Mouse (Mus musculus) heart, postnatal 0 days (tissue): ENCODE data around the gene Zc3h18.

ENCODE experiments used
- CTCF ChIP-seq: IDR thresholded peaks from 2 replicates; pipeline ENCODE4 v1.5.1; 2016; ENCODE audit warnings: antibody characterized with exemption, control low read depth, low read depth
- EP300 ChIP-seq: IDR thresholded peaks from 2 replicates; pipeline ENCODE4 v1.6.1; 2016; ENCODE audit warnings: antibody characterized with exemption, low read depth

- TF ChIP-seq CTCF (no peak), EP300 (no peak)
These were observed 59.7 kb downstream of the Zc3h18 start for GRCm38 (mm10) chr8:122436146-122436545.
